Mouse (Mus musculus) thymus, postnatal 14 days (tissue): ENCODE data around the gene Asprv1.

Source experiments
- DNase-seq: peaks from one replicate; pipeline ENCODE4 v3.0.0; 2021

Gene Asprv1

GRCm38 (mm10) chr6:86667061-86667460, 39.1 kb downstream of the Asprv1 start:
- DNase-seq, result no peak

DNA sequence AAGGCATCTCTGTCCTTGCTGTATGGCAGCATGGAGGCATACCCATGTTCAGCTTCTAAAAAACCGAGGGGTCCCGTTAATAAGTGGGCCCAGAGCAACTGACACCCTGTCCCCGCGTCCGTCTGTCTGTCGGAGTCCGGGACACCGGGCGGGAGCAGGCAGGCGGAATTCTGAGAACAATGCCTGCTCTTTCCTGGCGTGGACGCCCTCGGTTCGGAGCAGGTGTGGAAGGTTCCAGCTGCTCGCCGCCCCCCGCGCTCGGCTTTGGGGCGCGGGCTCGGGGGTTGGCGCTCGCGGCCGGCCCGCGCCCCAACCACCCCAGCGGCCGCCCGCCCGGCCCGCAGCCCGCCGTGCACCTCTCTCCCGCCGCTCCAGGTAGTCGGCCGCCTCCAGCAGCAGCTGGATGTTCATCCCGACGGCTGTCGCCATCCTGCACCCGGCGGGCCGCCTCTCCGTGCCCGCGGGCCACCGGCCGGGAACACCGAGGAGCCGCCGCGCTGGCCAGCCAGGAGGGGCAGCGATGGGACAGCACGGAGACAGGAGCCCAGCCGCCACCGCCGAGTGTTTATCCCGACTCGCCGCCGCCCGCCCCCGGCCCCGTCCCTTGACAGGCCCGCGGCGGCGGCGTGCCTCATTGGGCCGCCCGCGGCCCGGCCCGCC, 40.7 kb downstream of the Asprv1 start, which contains the start of gene Mxd1:
Gene Mxd1, minus strand, starts transcription at position 582 of the 660 bp plus-strand sequence.
- no peak for DNase-seq

DNA sequence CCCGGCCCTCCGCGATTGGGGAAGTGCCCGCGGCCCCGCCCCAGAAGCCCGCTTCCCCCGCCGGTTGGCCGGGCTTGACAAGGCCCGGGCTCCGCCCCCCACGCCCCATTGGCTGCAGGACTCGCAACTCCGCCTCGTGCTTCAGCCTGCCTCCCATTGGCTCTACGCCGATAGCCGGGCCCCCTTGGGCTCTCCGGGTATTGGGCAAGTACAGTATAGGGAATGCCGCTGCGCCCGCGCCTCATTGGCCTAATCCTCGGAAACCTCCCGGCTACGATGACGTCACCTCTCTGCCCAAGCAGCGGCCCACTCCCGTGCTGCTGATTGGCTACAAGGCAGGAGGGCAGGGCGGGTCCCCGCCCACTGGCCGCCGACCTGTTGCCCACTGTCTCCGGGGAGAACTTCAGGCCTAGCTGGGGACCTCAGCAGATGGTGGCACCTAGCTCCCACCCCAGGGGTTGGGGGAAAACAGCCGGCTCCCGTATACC, 41.3 kb downstream of the Asprv1 start:
- DNase-seq, result peak; percentile 100

- DNase-seq, result peak; percentile 70
Measured at GRCm38 (mm10) chr6:86670873-86671272, 42.9 kb downstream of the Asprv1 start.

GRCm38 (mm10) chr6:86678341-86678740, 50.4 kb downstream of the Asprv1 start:
- no peak for DNase-seq
